Mouse (Mus musculus): ENCODE results near the gene Hspa2. TPM values are rescaled to one million over a fixed set of nuclear protein-coding genes. Genes with fewer than 3 reads are reported as not detected.

Hspa2 gene
- polyA plus RNA-seq (2012) = 0.20 and 0.27 TPM in 2 replicates

- Histone ChIP-seq H3K27me3 (ENCODE audit: control insufficient read depth) (peaks cover 66% of the 10 kb centered on the region), H3K9me3 (ENCODE audit: control insufficient read depth, low read length) (peaks cover 18% of the 10 kb centered on the region), H3K4me1 (ENCODE audit: control insufficient read depth) (peaks cover 40% of the 10 kb centered on the region), H3K4me3 (replicated peaks) (peak within 1 kb of the TSS; percentile 88), H3K36me3 (ENCODE audit: control insufficient read depth) (no peaks in the 10 kb centered on the region)
- no peak for TF ChIP-seq GATA1 (IDR thresholded peaks at IDR 0.05; ENCODE audit: low read length)
- no peak for TF ChIP-seq TAL1 (IDR thresholded peaks at IDR 0.05; ENCODE audit: low read length)
Observed at GRCm38 (mm10) chr12:76403886-76404537, at the start of gene Hspa2. Gene Hspa2 (plus strand): TSS chr12:76404176.

GRCm38 (mm10) chr12:76360868-76361267 lies 43.1 kb upstream of the Hspa2 start:
- H3K27me3 ChIP-seq (ENCODE audit: control insufficient read depth) = no peaks in the 10 kb centered on the region
- no peaks in the 10 kb centered on the region for H3K9me3 ChIP-seq (ENCODE audit: control insufficient read depth, low read length)
- H3K4me1 ChIP-seq (ENCODE audit: control insufficient read depth) = peaks cover 55% of the 10 kb centered on the region
- H3K36me3 ChIP-seq (ENCODE audit: control insufficient read depth) = peaks cover 28% of the 10 kb centered on the region
- no peak overlapping the region for H3K4me3 ChIP-seq (replicated peaks)
- TF ChIP-seq GATA1 (IDR thresholded peaks at IDR 0.05; ENCODE audit: low read length) (no peak), TAL1 (IDR thresholded peaks at IDR 0.05; ENCODE audit: low read length) (no peak)

- peak overlapping the region; percentile 42 for H3K4me3 ChIP-seq (replicated peaks)
- H3K27me3 ChIP-seq (ENCODE audit: control insufficient read depth) = no peaks in the 10 kb centered on the region
- H3K36me3 ChIP-seq (ENCODE audit: control insufficient read depth) = peaks cover 28% of the 10 kb centered on the region
- TF ChIP-seq GATA1 (IDR thresholded peaks at IDR 0.05; ENCODE audit: low read length) = no peak
- TF ChIP-seq TAL1 (IDR thresholded peaks at IDR 0.05; ENCODE audit: low read length) = no peak
- peaks cover 61% of the 10 kb centered on the region for H3K4me1 ChIP-seq (ENCODE audit: control insufficient read depth)
- H3K9me3 ChIP-seq (ENCODE audit: control insufficient read depth, low read length) = no peaks in the 10 kb centered on the region
Observed at GRCm38 (mm10) chr12:76361405-76362302, 42.3 kb upstream of the Hspa2 start.

GRCm38 (mm10) chr12:76362303-76362676 lies 41.7 kb upstream of the Hspa2 start:
- H3K9me3 ChIP-seq (ENCODE audit: control insufficient read depth, low read length) = no peaks in the 10 kb centered on the region
- peak overlapping the region; percentile 42 for H3K4me3 ChIP-seq (replicated peaks)
- H3K36me3 ChIP-seq (ENCODE audit: control insufficient read depth) = peaks cover 27% of the 10 kb centered on the region
- H3K4me1 ChIP-seq (ENCODE audit: control insufficient read depth) = peaks cover 65% of the 10 kb centered on the region
- no peak for TF ChIP-seq TAL1 (IDR thresholded peaks at IDR 0.05; ENCODE audit: low read length)
- TF ChIP-seq GATA1 (IDR thresholded peaks at IDR 0.05; ENCODE audit: low read length) = no peak
- no peaks in the 10 kb centered on the region for H3K27me3 ChIP-seq (ENCODE audit: control insufficient read depth)

- peaks cover 20% of the 10 kb centered on the region for H3K36me3 ChIP-seq (ENCODE audit: control insufficient read depth)
- no peak overlapping the region for H3K4me3 ChIP-seq (replicated peaks)
- no peaks in the 10 kb centered on the region for H3K9me3 ChIP-seq (ENCODE audit: control insufficient read depth, low read length)
- H3K4me1 ChIP-seq (ENCODE audit: control insufficient read depth) = peaks cover 77% of the 10 kb centered on the region
- TF ChIP-seq TAL1 (IDR thresholded peaks at IDR 0.05; ENCODE audit: low read length) = no peak
- TF ChIP-seq GATA1 (IDR thresholded peaks at IDR 0.05; ENCODE audit: low read length) = no peak
- H3K27me3 ChIP-seq (ENCODE audit: control insufficient read depth) = no peaks in the 10 kb centered on the region
Observed at GRCm38 (mm10) chr12:76366276-76366675, 37.7 kb upstream of the Hspa2 start.

GRCm38 (mm10) chr12:76367096-76367995 lies 36.6 kb upstream of the Hspa2 start:
- H3K4me1 ChIP-seq (ENCODE audit: control insufficient read depth) = peaks cover 77% of the 10 kb centered on the region
- peaks cover 14% of the 10 kb centered on the region for H3K36me3 ChIP-seq (ENCODE audit: control insufficient read depth)
- H3K9me3 ChIP-seq (ENCODE audit: control insufficient read depth, low read length) = no peaks in the 10 kb centered on the region
- H3K27me3 ChIP-seq (ENCODE audit: control insufficient read depth) = no peaks in the 10 kb centered on the region
- peak overlapping the region; percentile 96 for H3K4me3 ChIP-seq (replicated peaks)
- TF ChIP-seq GATA1 (IDR thresholded peaks at IDR 0.05; ENCODE audit: low read length) (no peak), TAL1 (IDR thresholded peaks at IDR 0.05; ENCODE audit: low read length) (no peak)

GRCm38 (mm10) chr12:76368201-76368789 lies 35.7 kb upstream of the Hspa2 start:
- H3K36me3 ChIP-seq (ENCODE audit: control insufficient read depth) = peaks cover 16% of the 10 kb centered on the region
- H3K9me3 ChIP-seq (ENCODE audit: control insufficient read depth, low read length) = no peaks in the 10 kb centered on the region
- no peaks in the 10 kb centered on the region for H3K27me3 ChIP-seq (ENCODE audit: control insufficient read depth)
- TF ChIP-seq GATA1 (IDR thresholded peaks at IDR 0.05; ENCODE audit: low read length) = no peak
- no peak for TF ChIP-seq TAL1 (IDR thresholded peaks at IDR 0.05; ENCODE audit: low read length)
- H3K4me1 ChIP-seq (ENCODE audit: control insufficient read depth) = peaks cover 76% of the 10 kb centered on the region
- peak overlapping the region; percentile 96 for H3K4me3 ChIP-seq (replicated peaks)

- H3K9me3 ChIP-seq (ENCODE audit: control insufficient read depth, low read length) = no peaks in the 10 kb centered on the region
- H3K36me3 ChIP-seq (ENCODE audit: control insufficient read depth) = peaks cover 14% of the 10 kb centered on the region
- H3K4me3 ChIP-seq (replicated peaks) = peak overlapping the region; percentile 96
- no peak for TF ChIP-seq TAL1 (IDR thresholded peaks at IDR 0.05; ENCODE audit: low read length)
- peak; percentile 64 for TF ChIP-seq GATA1 (IDR thresholded peaks at IDR 0.05; ENCODE audit: low read length)
- peaks cover 75% of the 10 kb centered on the region for H3K4me1 ChIP-seq (ENCODE audit: control insufficient read depth)
- H3K27me3 ChIP-seq (ENCODE audit: control insufficient read depth) = no peaks in the 10 kb centered on the region
Observed at GRCm38 (mm10) chr12:76368790-76369205, 35.2 kb upstream of the Hspa2 start.

All from erythroblast, embryonic 14.5 days (primary cell).